In the genomic region with DNA sequence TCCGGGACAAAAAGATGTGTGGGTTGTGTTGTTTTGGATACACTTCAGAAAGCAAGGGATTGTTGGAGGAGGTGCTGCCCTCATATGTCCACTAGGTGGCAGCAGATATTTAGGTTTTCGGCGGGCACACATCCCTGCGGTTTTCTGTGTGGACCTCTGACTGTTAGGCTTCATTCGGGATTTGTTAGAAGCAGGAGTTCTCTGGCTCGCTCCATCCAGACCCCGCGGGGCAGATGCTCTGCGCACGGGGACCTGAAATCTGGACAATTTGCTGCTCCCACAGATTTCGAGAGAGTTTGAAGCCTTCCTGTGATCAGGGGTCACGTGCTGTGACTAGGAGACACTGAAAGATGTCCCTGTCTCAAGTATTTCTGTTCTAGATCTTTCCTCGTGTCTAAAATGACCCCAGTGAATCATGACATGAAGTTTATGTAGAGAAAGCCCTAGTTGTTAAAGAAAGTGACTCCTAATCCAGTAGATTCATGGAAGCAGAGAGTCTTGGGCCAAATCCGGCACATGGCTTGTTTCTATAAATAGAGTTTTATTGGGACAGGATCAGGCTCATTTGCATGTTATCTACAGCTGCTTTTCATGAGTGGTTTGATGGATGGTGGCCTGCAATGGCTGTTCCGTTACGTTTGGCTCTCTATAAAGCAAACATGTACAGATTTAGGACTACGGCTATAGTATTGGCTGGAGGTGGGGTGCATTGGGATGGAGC, we compare ENCODE assay signal across 1 mouse cellular context.
TF ChIP-seq lines count a peak whose summit lies in the region.

No protein-coding gene starts in this region.

TF ChIP-seq in CH12.LX, 34 proteins besides CTCF, POLR2A, EP300 and RAD21:
- TF ChIP-seq CHD2 (IDR thresholded peaks at IDR 0.05; ENCODE audit: low read length) = peak; percentile 72
- no peak for TF ChIP-seq RCOR1 (conservative IDR thresholded peaks at IDR 0.05; ENCODE audit: low read depth, low read length)
- peak; percentile 81 for TF ChIP-seq USF1 (IDR thresholded peaks at IDR 0.05; ENCODE audit: low read depth, low read length)
- peak; percentile 92 for TF ChIP-seq BHLHE40 (IDR thresholded peaks at IDR 0.05; ENCODE audit: low read depth, low read length)
- TF ChIP-seq MAX (IDR thresholded peaks at IDR 0.05; ENCODE audit: low read length) = peak; percentile 83
- TF ChIP-seq TBP (conservative IDR thresholded peaks at IDR 0.05; ENCODE audit: low read depth, low read length) = peak; percentile 81; the same call in 1 of the 2 replicates
- peak; percentile 77 for TF ChIP-seq USF2 (conservative IDR thresholded peaks at IDR 0.05; ENCODE audit: low read depth, low read length)
- no peak for TF ChIP-seq KAT2A (IDR thresholded peaks at IDR 0.05; ENCODE audit: insufficient replicate concordance, low read length)
- peak; percentile 68 for TF ChIP-seq SMC3 (IDR thresholded peaks at IDR 0.05; ENCODE audit: low read depth, low read length)
- 0 out of 2 replicates have a peak, but pooled peaks have one; percentile 42 for TF ChIP-seq SIN3A (IDR thresholded peaks at IDR 0.05; ENCODE audit: low read length)
- no peak for TF ChIP-seq TCF12 (IDR thresholded peaks at IDR 0.05; ENCODE audit: low read depth, low read length)
